Mouse (Mus musculus) left cerebral cortex, postnatal 14 days (tissue): Measurements from ENCODE around the gene Tdrd9. TPM values are rescaled to one million over a fixed set of nuclear protein-coding genes. Genes with fewer than 3 reads are reported as not detected.

Source experiments
- DNase-seq, 2 experiments: peaks; one replicate each; pipeline ENCODE4 v3.0.0; 2021 to 2022; ENCODE audit warnings: low spot score in 2 of 2, mixed read lengths in 1 of 2
- intact Hi-C: fragments of 180-260 bp; cut with DNase I; formaldehyde crosslinking; loops from one replicate; pipeline ENCODE4 v1.15.1; 2025
- total RNA-seq, 2 experiments: library from RNA; stranded (reverse); gene quantifications; 2 replicates each; pipeline ENCODE4 v1.2.3; 2021

Tdrd9 gene
- total RNA-seq, 2 experiments from 2014 or later, result 0.13 to 0.55 TPM

DNA sequence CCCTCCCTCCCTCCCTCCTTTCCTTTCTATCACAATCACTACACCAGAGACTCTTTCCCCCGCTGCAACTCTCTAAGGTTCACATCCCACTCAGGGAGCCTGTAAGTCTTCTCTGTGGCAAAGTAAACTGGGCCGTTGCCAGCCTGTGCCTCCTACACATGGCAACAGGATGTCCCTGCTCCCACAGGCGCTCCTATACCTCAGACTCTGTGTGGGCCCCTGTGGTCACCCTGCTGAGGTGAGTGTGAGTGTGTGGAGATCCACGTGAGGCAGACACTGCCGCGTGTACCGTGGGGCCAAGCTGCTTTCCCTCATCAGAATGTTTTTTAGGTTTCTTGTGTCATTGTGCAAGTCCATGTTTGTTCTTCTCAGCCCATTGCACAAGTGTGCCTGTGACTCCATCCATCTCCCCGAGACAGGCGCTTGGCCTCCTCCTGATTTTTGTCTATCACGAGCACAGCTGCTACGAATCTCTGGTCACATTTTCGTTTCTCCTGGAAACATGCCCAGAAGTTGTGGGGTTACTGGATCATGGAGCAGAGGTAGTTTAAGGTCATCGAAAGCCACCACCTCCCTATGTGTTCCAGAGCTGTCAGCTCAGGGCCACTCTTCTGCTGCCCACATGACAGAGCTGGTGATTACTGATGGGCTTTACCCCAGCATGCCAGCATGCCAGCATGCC lies 124.8 kb downstream of the Tdrd9 start:
- DNase-seq, result peak; percentile 52 to 71
- intact Hi-C loops, result no loop called here

DNA sequence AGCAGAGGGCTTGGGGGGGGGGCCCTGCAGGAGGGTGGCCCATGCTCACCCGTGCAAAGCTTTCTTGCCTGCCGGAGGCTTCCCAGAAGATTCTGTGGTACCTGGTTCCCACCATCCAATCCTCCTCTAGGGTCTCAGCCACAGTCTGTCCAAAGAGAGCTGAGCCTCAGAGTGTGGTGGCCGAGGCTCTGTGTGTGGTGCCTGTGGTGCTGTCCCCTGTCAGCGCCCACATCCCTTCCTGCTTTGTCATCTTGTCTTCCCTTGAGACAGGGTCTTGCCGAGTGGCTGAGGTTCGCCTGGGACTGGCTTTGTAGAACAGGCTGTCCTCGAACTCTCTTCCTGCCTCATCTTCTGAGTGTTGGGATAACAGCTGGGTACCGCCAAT lies 125.4 kb downstream of the Tdrd9 start:
- no peak for DNase-seq
- intact Hi-C loops, result no loop called here

DNA sequence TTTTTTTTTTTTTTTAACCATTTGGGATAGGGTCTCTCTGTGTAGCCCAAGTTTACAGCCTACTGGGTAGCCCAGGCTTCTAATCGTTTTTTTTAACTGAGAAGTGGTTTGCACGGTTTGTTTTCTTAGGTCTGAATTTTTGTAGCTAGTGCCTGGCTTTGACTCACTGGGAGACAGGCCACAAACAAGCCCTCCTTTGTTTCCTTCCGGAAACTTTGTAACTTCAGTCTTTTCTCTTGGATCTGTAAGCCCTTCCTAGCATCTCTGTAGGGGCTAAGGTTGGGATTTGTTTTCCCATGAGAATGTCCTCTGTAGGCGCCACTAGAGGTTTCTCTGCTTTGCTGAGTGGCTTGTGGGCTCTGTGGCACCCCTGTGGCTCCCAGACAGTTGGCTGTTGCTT lies 128.7 kb downstream of the Tdrd9 start:
- no peak for DNase-seq
- intact Hi-C loops, result no loop called here

- DNase-seq, result peak in 1 of 2 experiments; percentile 49
- intact Hi-C loops, result no loop called here
Measured at GRCm38 (mm10) chr12:112101045-112101444, 129.7 kb downstream of the Tdrd9 start.

- no peak for DNase-seq
- intact Hi-C loops, result no loop called here
Measured at GRCm38 (mm10) chr12:112103179-112103578, 131.8 kb downstream of the Tdrd9 start.

DNA sequence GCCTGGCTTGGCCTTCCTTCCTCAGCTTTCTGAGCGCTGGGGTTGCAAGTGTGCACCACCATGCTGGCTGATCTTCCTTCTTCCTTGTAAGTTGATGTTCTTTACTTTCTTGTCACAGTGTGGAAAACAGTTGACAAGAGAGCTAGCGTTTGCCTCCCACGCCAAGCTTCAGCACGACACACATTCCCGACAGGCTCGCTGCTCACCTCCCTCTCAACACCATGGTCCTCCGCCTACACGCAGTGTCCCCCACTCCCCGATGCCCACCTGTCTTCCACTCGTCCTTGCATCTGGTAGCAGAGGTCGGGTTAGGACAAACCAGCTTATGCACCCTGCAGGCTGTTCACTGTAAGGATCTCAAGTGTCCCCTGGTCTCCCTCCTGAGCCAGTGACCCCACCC lies 133.5 kb downstream of the Tdrd9 start:
- intact Hi-C loops, result no loop called here
- no peak for DNase-seq

GRCm38 (mm10) chr12:112106541-112106971 lies 135.2 kb downstream of the Tdrd9 start, which contains the start of gene Aspg:
Gene Aspg (plus strand): TSS chr12:112106679.
- intact Hi-C loops, result no loop called here
- DNase-seq, result no peak

DNA sequence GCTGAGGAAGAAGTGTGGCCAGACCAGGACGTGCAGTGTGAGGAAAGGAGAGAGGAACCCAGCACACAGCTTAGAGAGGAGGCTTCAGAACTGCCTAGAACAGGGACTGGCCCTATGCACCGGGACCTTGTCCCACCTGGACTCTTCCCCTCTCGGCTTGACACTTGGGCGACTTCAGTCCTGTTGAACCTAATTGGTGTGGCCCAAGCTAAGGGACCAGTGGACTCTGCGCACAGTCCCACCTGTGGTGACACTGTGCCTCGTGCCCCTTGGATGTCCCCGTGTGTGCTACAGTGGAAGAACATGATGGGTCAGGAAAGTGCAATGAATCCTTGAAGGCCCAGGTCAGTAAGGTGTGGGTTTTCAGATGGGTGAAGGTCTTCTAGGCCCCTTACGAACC lies 136.3 kb downstream of the Tdrd9 start:
- intact Hi-C loops, result no loop called here
- DNase-seq, result no peak

- intact Hi-C loops, result no loop called here
- DNase-seq, result no peak
Measured at GRCm38 (mm10) chr12:112108696-112109445, 137.5 kb downstream of the Tdrd9 start.

DNA sequence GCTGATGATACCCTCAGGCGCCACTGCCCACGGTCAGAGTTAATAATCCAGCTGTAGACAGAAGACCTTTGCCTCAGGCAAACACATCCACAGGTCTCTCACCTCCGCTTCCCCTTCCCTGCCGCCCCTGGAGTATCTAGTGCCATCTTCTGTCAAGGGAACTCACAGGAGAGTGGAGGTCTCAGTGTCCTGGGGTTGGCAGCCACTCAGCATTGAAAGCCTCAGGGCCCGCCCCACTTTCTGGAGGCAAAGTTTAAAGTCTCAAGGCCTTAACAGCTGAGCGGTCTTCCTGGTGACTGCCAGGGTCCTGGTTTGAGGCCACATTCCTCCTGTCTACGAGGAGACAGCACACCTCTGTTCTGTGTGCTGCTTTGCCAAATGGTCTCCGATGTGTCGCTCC lies 138.3 kb downstream of the Tdrd9 start:
- intact Hi-C loops, result loop anchor here (10.0 kb wide), 1 partner anchor 435 kb away; no protein-coding TSS in a partner anchor
- no peak for DNase-seq

DNA sequence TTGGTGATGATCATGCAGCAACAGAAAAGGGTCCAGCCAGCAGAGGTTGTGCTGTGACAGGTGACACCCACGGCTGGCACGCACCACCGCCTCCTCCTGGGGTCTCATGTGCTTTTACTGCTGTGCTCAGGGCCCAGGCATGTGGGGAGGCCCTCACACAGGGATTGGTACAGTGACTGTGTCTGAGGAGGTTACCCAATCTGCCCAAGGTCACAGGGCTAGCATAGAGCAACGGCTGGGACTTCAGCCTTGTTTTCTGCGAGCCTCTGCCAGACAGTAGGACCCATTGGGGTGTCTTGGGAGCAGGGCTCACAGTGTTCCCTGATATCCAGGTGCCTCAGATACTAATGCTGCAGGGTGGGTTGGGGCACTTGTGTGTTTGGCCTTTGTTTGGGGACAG lies 140.0 kb downstream of the Tdrd9 start:
- DNase-seq, result no peak
- intact Hi-C loops, result loop anchor here (10.0 kb wide), 1 partner anchor 433 kb away; no protein-coding TSS in a partner anchor

GRCm38 (mm10) chr12:112112235-112112634 lies 140.9 kb downstream of the Tdrd9 start:
- no peak for DNase-seq
- intact Hi-C loops, result loop anchor here (10.0 kb wide), 1 partner anchor 433 kb away; no protein-coding TSS in a partner anchor

DNA sequence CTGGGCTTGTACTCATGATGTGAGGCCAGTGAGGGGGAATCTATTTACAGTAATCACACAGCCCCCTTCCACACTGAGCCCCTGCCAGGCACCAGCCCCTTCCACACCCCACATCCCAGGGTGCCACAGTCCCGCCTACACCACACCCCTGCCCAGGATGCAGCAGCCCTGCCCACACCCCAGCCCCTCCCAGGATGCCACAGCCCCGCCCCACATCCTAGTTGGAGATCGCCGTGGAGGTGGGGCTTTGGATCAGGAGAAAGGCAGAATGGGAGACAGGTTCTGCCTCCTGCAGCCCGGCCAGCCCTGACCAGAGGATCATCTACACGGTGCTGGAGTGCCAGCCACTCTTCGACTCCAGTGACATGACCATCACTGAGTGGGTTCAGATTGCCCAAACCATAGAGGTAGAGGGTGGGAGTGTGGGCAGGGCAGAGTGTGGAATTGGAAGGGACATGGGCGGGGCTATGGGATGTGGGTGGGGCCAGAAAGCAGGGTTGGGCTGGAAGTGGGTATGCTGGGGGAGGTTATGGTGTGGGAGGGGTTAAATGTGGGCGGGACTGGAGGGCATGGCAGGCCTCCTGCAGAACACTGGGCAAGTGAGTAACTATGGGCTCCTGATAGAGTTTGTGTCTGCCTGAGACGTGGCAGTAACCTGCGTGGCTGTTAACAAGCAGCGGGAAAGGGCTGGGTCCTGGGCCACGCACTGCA lies 141.5 kb downstream of the Tdrd9 start:
- no peak for DNase-seq
- intact Hi-C loops, result loop anchor here (1.0 to 10.0 kb wide), 2 partner anchors 27 to 432 kb away; no protein-coding TSS in a partner anchor

DNA sequence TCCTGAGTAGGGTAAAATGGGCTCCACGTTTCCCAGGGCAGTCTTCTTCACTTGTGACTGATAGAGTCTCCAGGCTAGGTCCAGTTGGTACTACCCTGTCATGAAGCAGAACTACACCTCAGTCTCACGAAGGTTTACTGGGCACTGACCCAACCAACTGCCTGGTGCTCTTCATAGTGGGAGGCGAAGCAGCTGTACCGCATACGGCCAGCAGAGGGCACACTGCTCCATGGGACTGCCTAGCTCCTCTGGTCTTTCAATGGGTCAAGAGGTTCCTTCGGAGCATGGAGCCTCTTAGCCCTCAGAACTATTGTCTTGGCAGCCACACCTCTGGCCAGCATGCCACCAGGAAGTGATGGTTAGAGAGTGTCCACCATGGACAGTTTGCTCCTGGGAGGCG lies 142.4 kb downstream of the Tdrd9 start:
- intact Hi-C loops, result loop anchor here (1.0 to 10.0 kb wide), 2 partner anchors 27 to 431 kb away; no protein-coding TSS in a partner anchor

DNA sequence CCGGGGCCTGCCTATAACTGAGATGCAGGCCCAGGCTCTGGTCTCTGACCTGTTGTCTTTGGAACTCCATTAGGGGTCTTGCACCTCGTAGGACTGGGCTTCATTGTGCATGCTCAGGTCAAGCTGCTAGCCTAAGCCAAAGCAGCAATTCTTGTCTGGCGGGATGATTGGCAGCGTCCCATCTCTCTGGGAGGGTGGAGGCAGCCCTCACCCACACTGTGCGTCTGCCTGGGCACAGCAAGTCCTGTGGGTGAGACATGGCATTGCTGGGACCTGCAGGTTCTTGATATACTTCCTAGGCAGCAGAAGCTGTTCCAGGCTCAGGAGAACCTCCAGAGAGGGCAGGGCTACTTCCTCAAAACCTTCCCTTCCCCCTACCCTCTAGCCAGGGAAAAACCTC lies 145.6 kb downstream of the Tdrd9 start:
- intact Hi-C loops, result loop anchor here (10.0 kb wide), 1 partner anchor 428 kb away; no protein-coding TSS in a partner anchor
- no peak for DNase-seq

More for the DNA sequence above, 142.4 kb downstream of the Tdrd9 start:
- DNase-seq, result peak; percentile 83 to 87

DNA sequence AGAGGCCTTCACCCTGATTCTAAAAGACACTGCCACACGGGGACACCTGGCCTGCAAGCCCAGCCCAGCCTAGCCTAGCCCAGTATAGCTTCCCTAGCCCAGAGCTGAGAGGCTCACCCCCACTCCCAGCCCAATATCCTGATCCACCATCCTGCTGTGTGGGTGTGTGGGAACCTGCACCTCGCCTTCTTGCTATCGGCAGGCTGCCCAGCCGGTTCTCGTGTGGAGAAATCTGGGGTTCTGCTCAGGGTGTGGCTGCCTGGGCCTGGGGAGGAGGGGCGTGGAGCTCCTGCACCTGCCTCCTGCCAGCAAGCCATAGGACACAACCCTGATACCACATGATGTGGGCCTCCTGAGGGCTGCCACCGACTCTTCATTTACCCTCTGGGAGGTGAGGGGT lies 146.3 kb downstream of the Tdrd9 start:
- intact Hi-C loops, result loop anchor here (10.0 kb wide), 1 partner anchor 427 kb away; no protein-coding TSS in a partner anchor
- peak; percentile 49 to 64 for DNase-seq
